Mouse (Mus musculus) embryonic fibroblast, embryonic 13.5 days (primary cell): ENCODE results near the gene Cngb1. TPM values are rescaled to one million over a fixed set of nuclear protein-coding genes. Genes with fewer than 3 reads are reported as not detected.

Experiments used
- H3K27ac ChIP-seq: 2 replicates; pipeline ENCODE4 v1.5.1; 2012; ENCODE audit warnings: low read length, control low read depth, inconsistent platforms; ENCODE audit not compliant: insufficient read depth
- H3K4me1 ChIP-seq: 2 replicates; pipeline ENCODE4 v1.6.1; 2011; ENCODE audit warnings: low read length; ENCODE audit not compliant: control insufficient read depth, insufficient read depth
- H3K4me3 ChIP-seq: 2 replicates; pipeline ENCODE4 v1.5.1; 2011; ENCODE audit warnings: mild to moderate bottlenecking, control low read depth, low read length; ENCODE audit not compliant: insufficient read depth
- CTCF ChIP-seq: IDR thresholded peaks from 2 replicates; pipeline ENCODE4 v1.5.1; 2011; ENCODE audit warnings: mild to moderate bottlenecking, control low read depth, low read length, moderate library complexity, borderline replicate concordance; ENCODE audit not compliant: insufficient read depth
- POLR2A ChIP-seq: IDR thresholded peaks from 2 replicates; pipeline ENCODE4 v1.6.1; 2011; ENCODE audit warnings: low read depth, mild to moderate bottlenecking, control low read depth, low read length, moderate library complexity
- polyA plus RNA-seq: library from polyadenylated mRNA; stranded (reverse); fragments of >200 nt; gene quantifications from 2 replicates; pipeline ENCODE4 v1.2.4, GENCODE M21; 2011; ENCODE audit warnings: low read depth; ENCODE audit not compliant: missing spikeins, insufficient read length

Gene Cngb1
- polyA plus RNA-seq, 1 experiment: 0.09 TPM

DNA sequence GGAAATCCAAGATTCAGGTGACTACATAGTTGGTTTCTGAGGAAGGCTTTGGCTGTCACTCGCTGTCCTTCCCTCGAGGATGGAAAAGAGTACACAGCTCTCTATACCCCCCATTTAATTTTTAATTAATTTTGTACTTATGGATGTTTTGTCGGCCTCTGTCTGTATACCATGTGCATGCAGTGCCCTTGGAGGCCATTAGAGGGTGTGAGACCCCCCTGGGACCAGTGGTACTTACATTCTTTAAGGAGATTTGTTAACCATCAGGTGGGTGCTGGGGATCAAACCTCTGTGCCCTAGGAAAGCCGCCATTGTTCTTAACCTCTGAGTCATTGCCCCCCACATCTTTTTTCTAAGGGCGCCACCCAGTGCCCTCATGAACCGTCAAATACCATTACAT is 38.3 kb upstream of the Cngb1 start:
- Histone ChIP-seq H3K4me3 (no peak overlapping the region), H3K4me1 (no peaks in the 10 kb centered on the region), H3K27ac (no peak overlapping the region)
- TF ChIP-seq CTCF: no peak
- no peak for TF ChIP-seq POLR2A

- H3K27ac ChIP-seq: no peak overlapping the region
- TF ChIP-seq CTCF: no peak
- no peak for TF ChIP-seq POLR2A
- H3K4me3 ChIP-seq: no peak overlapping the region
- H3K4me1 ChIP-seq: no peaks in the 10 kb centered on the region
Measured at GRCm38 (mm10) chr8:95341721-95342120, 35.3 kb upstream of the Cngb1 start.

DNA sequence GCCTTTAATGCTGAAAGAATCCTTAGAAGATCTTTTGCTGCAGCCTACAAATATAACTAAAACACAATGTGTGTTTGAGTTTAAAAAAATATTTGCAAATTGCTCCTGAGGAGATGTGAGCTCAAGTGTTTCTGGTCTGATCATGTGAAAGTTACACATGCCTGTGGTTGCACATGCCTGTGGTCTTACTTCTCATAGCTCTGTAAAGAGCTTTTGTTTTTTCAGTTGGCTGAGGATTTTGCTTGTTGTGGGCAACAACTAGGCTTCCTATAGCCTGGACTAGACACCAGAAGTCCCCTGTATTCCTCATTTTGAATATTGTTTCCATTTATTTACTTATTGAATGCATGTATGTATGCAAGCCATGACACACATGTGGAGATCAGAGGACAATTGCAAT is 30.0 kb upstream of the Cngb1 start:
- H3K4me3 ChIP-seq: no peak overlapping the region
- no peak overlapping the region for H3K27ac ChIP-seq
- H3K4me1 ChIP-seq: 0 out of 2 replicates have a peak, but pooled peaks cover 3% of the 10 kb centered on the region
- TF ChIP-seq CTCF: no peak
- TF ChIP-seq POLR2A: no peak

DNA sequence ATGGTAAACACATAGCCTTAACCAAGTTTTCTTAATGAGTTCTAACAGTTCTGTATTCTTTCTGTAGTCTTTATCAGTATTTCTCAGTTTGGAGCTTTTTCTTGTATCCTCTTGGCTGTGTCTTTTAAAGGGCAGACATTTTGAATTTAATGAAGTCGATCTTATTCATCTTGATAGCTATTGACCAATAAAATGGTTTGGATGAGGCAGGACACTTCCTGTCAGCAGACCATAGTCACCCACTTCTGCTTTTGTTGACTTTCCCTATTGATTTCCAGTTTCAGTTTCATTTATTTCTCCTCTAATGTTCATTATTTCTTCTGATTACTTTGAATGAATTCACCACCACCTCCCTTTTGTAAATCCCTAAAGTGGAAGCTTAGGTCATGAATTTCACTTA is 29.3 kb upstream of the Cngb1 start:
- Histone ChIP-seq H3K4me1 (0 out of 2 replicates have a peak, but pooled peaks cover 3% of the 10 kb centered on the region), H3K4me3 (no peak overlapping the region), H3K27ac (no peak overlapping the region; the same call in 1 of the 2 replicates)
- TF ChIP-seq CTCF (no peak), POLR2A (no peak)

DNA sequence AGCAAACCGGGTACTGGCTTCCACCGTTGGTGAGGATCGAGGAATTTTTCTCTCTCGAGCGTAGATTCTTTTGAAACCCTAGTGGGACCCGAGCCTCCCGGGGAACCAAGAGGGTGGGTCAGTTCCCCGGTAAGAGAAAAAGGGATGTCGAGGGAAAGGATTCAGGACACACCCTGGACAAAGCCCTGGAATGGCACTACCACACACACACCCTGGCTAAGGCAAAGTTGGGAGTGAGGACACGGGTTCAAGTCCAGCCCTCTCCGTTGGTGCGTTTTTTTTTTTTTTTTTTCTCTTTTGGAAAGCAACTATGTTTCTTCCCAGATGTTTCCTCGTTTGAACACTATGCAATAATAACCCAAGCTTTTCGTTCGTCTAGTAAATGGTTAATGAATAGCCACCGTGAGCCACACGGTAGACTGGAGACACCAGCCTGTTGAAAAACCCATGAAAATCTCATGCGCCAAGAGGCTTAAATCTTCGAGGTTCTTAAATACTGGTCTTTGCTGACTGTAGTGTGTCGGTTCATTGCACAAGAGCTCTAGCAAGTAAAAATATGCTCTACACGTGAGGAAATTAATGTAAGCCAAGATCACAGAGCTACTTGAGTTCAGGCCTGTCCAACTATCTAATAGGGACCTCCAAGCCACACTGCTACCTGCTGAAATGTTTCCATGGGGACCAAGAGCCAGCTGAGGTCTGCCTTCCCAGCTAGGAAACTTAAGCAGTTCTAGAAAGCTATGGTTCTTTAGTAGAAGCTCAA is 26.2 kb upstream of the Cngb1 start:
- no peak for TF ChIP-seq CTCF
- no peak for TF ChIP-seq POLR2A
- Histone ChIP-seq H3K4me3 (peak overlapping the region; percentile 94), H3K4me1 (peaks cover 3% of the 10 kb centered on the region; the same call in 1 of the 2 replicates), H3K27ac (peak overlapping the region; percentile 63)

DNA sequence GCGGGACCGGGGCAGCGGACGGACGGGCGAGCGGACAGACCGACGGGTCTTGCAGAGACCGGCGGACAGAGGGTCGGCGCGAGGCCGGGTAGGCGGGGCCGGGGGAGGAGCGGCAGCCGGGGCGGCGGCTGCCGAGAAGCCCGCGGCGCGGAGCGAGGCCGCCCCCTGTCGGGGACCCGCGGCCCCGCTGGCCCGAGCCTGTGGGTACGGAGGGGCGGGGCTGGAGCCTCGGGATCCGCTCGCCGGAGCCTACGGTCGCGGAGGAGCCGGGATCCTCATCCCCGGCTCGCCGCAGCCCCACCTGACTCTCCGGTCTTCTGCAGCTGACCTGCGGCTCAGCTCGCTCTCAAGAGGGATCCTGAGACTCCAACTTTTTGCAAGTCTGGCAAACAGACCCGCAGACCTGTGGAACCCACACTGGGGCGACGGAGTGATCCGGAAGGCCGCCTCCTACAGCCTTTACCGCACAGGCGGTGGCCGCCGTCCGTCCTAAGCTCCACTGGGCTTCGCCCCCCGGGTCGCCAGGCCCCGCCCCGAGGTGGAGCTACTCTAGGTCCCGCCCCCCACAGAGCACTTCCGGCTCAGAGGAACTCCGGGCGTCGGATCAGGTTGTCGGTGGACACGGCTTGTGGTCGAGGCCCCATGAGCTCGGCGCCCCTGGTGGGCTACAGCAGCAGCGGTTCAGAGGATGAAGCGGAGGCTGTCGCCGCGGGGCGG is 25.5 kb upstream of the Cngb1 start, which contains the start of the genes Zfp319 and Usb1:
Gene Zfp319 (minus strand): TSS at position 231 of the 717 bp plus-strand sequence.
Gene Usb1 (plus strand): TSS at position 565 of the 717 bp plus-strand sequence.
- peak within 1 kb of the TSS; percentile 94 for H3K4me3 ChIP-seq
- H3K4me1 ChIP-seq: peaks cover 3% of the 10 kb centered on the region; the same call in 1 of the 2 replicates
- no peak for TF ChIP-seq CTCF
- TF ChIP-seq POLR2A: peak; percentile 90
- peak within 1 kb of the TSS; percentile 97 for H3K27ac ChIP-seq

GRCm38 (mm10) chr8:95331156-95331719 is 24.9 kb upstream of the Cngb1 start:
- Histone ChIP-seq H3K4me3 (peak overlapping the region; percentile 94), H3K27ac (peak overlapping the region; percentile 87), H3K4me1 (peaks cover 3% of the 10 kb centered on the region; the same call in 1 of the 2 replicates)
- TF ChIP-seq CTCF: no peak
- no peak for TF ChIP-seq POLR2A

DNA sequence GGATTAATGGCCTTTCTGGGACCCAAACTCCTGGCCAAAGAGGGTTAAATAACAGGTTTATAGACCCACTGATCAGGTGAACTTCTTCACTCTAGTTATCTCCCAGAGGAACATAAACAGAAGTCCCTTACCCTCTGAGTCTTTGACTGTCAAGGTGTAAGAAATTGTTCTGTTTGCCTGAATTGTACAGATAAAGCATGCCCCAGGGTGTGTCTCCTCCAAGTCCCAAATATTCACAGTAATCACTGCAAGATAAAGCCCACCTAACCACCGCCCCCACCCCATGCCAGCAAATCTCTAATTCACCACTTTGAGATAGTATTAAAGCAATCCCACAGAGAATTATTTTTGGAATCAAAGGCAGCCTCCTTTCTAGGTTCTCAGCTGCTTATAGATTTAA is 24.0 kb upstream of the Cngb1 start:
- no peak for TF ChIP-seq CTCF
- TF ChIP-seq POLR2A: no peak
- no peaks in the 10 kb centered on the region; the same call in 1 of the 2 replicates for H3K4me1 ChIP-seq
- H3K4me3 ChIP-seq: peak overlapping the region; percentile 94
- no peak overlapping the region for H3K27ac ChIP-seq

DNA sequence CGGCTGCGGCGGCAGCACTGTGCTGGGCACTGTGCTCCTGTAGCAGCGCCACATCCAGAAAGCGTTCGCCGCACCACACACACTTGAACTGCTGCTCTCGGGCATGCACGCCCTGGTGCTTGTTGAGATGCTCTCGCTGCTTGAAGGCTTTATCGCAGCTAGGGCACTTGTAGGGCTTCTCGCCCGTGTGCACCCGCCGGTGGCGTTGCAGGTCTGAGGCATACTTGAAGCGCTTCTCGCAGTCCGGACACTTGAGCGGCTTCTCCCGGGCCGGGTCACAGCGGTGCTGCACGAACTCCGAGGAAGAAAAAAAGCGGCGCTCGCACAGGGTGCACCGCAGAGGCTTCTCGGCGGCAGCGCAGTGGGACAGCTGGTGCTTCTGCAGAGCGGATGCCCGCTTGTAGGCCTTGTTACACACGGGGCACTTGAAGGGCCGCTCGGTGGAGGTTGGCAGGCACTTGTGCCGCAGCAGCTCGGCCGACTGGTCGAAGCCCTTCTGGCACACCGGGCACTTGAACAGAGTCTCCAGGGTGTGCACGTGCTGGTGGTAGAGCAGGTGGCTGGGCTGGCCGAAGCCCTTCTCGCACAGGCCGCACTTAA is 21.6 kb upstream of the Cngb1 start:
- Histone ChIP-seq H3K4me3 (no peak overlapping the region), H3K4me1 (peaks cover 3% of the 10 kb centered on the region; the same call in 1 of the 2 replicates), H3K27ac (no peak overlapping the region)
- no peak for TF ChIP-seq POLR2A
- no peak for TF ChIP-seq CTCF
